Mouse (Mus musculus) splenic B cell, adult 2 months (primary cell): ENCODE measurements around the gene Smg5.
"Not testable (repeated sequence)": the region's sequence is repeated elsewhere in the genome, so short reads cannot be mapped to it uniquely, and the experiment has no call there.

Source experiments
- DNase-seq: peaks from one replicate; pipeline ENCODE4 v3.0.0-alpha.2; 2011; ENCODE audit warnings: low read depth, low spot score
- H3K27me3 ChIP-seq: 2 replicates; pipeline ENCODE4 v1.6.1; 2012; ENCODE audit warnings: mild to moderate bottlenecking, low read length, moderate library complexity, mixed read lengths; ENCODE audit not compliant: control insufficient read depth, poor library complexity, insufficient read depth, severe bottlenecking
- H3K36me3 ChIP-seq: 2 replicates; pipeline ENCODE4 v1.6.1; 2012; ENCODE audit warnings: mild to moderate bottlenecking, low read length, moderate library complexity, mixed read lengths; ENCODE audit not compliant: control insufficient read depth, poor library complexity, insufficient read depth, severe bottlenecking

Gene Smg5

GRCm38 (mm10) chr3:88336058-88337013 is at the start of gene Smg5, which contains the start of gene Tmem79:
Smg5 (plus strand) TSS chr3:88336260.
Tmem79 (minus strand) TSS chr3:88336148.
- DNase-seq, result peak; percentile 98
- Histone ChIP-seq H3K27me3 (no peaks in the 10 kb centered on the region), H3K36me3 (no peaks in the 10 kb centered on the region; the same call in 1 of the 2 replicates)

GRCm38 (mm10) chr3:88287110-88287509 is 49.0 kb upstream of the Smg5 start, which contains the start of gene Gm38392:
Gm38392 (minus strand) TSS chr3:88287210.
- H3K36me3 ChIP-seq, result no peaks in the 10 kb centered on the region
- H3K27me3 ChIP-seq, result no peaks in the 10 kb centered on the region
- no peak for DNase-seq

GRCm38 (mm10) chr3:88288133-88288713 is 47.8 kb upstream of the Smg5 start:
- not testable (repeated sequence) for DNase-seq, H3K27me3 ChIP-seq, H3K36me3 ChIP-seq

- Histone ChIP-seq H3K27me3 (no peaks in the 10 kb centered on the region), H3K36me3 (no peaks in the 10 kb centered on the region)
- DNase-seq, result peak; percentile 46
Measured at GRCm38 (mm10) chr3:88291970-88292369, 44.1 kb upstream of the Smg5 start.

GRCm38 (mm10) chr3:88295272-88295671 is 40.8 kb upstream of the Smg5 start:
- not testable (repeated sequence) for DNase-seq, H3K36me3 ChIP-seq, H3K27me3 ChIP-seq

GRCm38 (mm10) chr3:88296110-88296560 is 39.9 kb upstream of the Smg5 start:
- no peaks in the 10 kb centered on the region for H3K27me3 ChIP-seq
- peaks cover 11% of the 10 kb centered on the region for H3K36me3 ChIP-seq
- no peak for DNase-seq

- peak; percentile 100 for DNase-seq
- Histone ChIP-seq H3K27me3 (no peaks in the 10 kb centered on the region), H3K36me3 (peaks cover 12% of the 10 kb centered on the region)
Measured at GRCm38 (mm10) chr3:88296561-88297318, 39.3 kb upstream of the Smg5 start, which contains the start of the genes Tsacc and Cct3. Tsacc (minus strand) TSS chr3:88296999. Cct3 (plus strand) TSS chr3:88297116.

- peak; percentile 68 for DNase-seq
- H3K27me3 ChIP-seq, result no peaks in the 10 kb centered on the region
- H3K36me3 ChIP-seq, result peaks cover 12% of the 10 kb centered on the region
Measured at GRCm38 (mm10) chr3:88297321-88297851, 38.7 kb upstream of the Smg5 start.

- Histone ChIP-seq H3K36me3 (peaks cover 18% of the 10 kb centered on the region), H3K27me3 (no peaks in the 10 kb centered on the region)
- DNase-seq, result no peak
Measured at GRCm38 (mm10) chr3:88299172-88299571, 36.9 kb upstream of the Smg5 start.

GRCm38 (mm10) chr3:88324951-88325405 is 11.1 kb upstream of the Smg5 start, which contains the start of gene Glmp:
Glmp (plus strand) TSS chr3:88325023.
- H3K36me3 ChIP-seq, result peaks cover 6% of the 10 kb centered on the region
- DNase-seq, result peak; percentile 74

GRCm38 (mm10) chr3:88328956-88329355 is 7.1 kb upstream of the Smg5 start:
- H3K27me3 ChIP-seq, result no peaks in the 10 kb centered on the region
- H3K36me3 ChIP-seq, result peaks cover 2% of the 10 kb centered on the region
- no peak for DNase-seq

More at GRCm38 (mm10) chr3:88324951-88325405, 11.1 kb upstream of the Smg5 start, which contains the start of gene Glmp:
- H3K27me3 ChIP-seq, result no peaks in the 10 kb centered on the region

- DNase-seq, result peak; percentile 83
- Histone ChIP-seq H3K27me3 (no peaks in the 10 kb centered on the region), H3K36me3 (peaks cover 2% of the 10 kb centered on the region)
Measured at GRCm38 (mm10) chr3:88331282-88331681, 4.8 kb upstream of the Smg5 start.

- no peaks in the 10 kb centered on the region; the same call in 1 of the 2 replicates for H3K36me3 ChIP-seq
- DNase-seq, result no peak
- no peaks in the 10 kb centered on the region for H3K27me3 ChIP-seq
Measured at GRCm38 (mm10) chr3:88334029-88334658, 1.9 kb upstream of the Smg5 start.
